In the genomic region with DNA sequence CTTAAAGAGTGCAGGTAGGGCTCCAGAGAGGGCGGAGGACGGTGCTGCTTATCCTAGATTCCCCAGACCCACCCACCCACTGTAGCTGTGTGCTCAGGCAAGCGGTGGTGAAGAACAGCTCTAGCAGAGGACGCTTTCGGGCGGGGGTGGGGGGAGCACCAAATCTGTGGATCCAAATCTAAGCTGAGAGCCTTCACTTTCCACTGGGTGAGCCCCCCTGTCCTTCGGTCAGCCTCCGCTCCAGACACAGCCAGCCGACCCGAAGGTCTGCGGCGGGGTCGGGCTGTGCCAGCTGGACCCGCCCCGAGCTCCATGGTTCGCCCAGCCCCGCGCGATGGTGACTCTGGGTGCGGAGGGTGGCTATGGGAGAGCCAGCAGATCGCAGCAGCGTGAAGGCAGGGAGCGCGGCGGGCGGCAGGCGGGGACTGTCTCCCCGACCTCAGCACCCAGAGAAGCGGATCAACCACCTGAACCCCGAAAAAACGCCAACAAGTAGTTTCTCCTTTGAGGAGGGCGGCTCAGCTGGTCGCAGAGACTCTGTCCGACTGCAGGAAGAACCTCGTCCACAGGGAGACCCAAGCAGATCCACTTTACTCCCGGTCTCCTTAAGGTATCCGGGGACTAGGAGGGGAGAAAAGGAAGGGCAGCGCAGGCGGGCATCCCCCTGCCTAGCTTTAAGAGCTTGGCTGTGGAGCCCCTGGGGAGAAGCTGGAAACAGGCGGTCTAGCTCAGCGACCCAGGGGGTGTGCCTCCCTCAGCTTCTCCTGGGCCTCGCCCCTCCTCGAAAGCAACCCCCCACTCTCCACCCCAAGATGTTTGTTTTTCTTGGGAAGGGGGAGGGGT, we compare ENCODE assay signal across 8 mouse cellular contexts. TPM values are rescaled to one million over a fixed set of nuclear protein-coding genes. Genes with fewer than 3 reads are reported as not detected.
A peak's percentile ranks its signal among the peaks of the same experiment; 100 is the strongest.
DNase-seq lines count a peak whose midpoint lies in the region; ATAC-seq lines count a peak whose summit lies in the region.

No protein-coding gene starts in this region.

- H3K4me3 ChIP-seq in heart, embryonic 13.5 days, result peak overlapping the region; percentile 61
- peak overlapping the region; percentile 46 to 47 for H3K4me3 ChIP-seq in heart, embryonic 14.5 days (ENCODE audit: control insufficient read depth in 1 of 2, insufficient read depth in 1 of 2, low read depth in 1 of 2, low read length in 2 of 2)

- H3K9ac ChIP-seq in heart, embryonic 13.5 days, result peak overlapping the region; percentile 78
- H3K9ac ChIP-seq in heart, embryonic 14.5 days (ENCODE audit: low read length), result peak overlapping the region; percentile 66

- peaks cover 60% of the 10 kb centered on the region for H3K27me3 ChIP-seq in heart, embryonic 13.5 days (replicated peaks)
- peaks cover 27% of the 10 kb centered on the region for H3K27me3 ChIP-seq in heart, embryonic 14.5 days (ENCODE audit: control insufficient read depth, insufficient read depth, low read length)

- peaks cover 20% of the 10 kb centered on the region for H3K4me1 ChIP-seq in heart, embryonic 13.5 days
- peaks cover 8 to 10% of the 10 kb centered on the region in 2 experiments; a peak in 2 of 4 replicates for H3K4me1 ChIP-seq in heart, embryonic 14.5 days (ENCODE audit: control insufficient read depth in 2 of 2, insufficient read depth in 2 of 2, low read length in 2 of 2)

- under 1% methylated on average over 42 of the region's 43 CpGs for WGBS in heart, embryonic 13.5 days
- 2% methylated on average over 43 of the region's 43 CpGs for WGBS in heart, embryonic 14.5 days

- H3K27ac ChIP-seq in heart, embryonic 13.5 days (replicated peaks), result no peak overlapping the region
- no peak overlapping the region for H3K27ac ChIP-seq in heart, embryonic 14.5 days (replicated peaks in 1 of 2; ENCODE audit: control insufficient read depth in 1 of 2, insufficient read depth in 1 of 2, low read depth in 2 of 2, low read length in 2 of 2)

- DNase-seq in heart, adult 18-20 months, result no peak
- DNase-seq in brain, adult 2 months (ENCODE audit: low read depth, low spot score), result peak; percentile 33
- DNase-seq in kidney, postnatal 10 days, result peak; percentile 48
- DNase-seq in lung, postnatal 14 days, result peak; percentile 2
- DNase-seq in right cerebral cortex, postnatal 4 days, result peak; percentile 35
- DNase-seq in adipocyte (ENCODE audit: low spot score), result no peak

- H3K36me3 ChIP-seq in heart, embryonic 13.5 days, result no peaks in the 10 kb centered on the region
- no peaks in the 10 kb centered on the region for H3K36me3 ChIP-seq in heart, embryonic 14.5 days (ENCODE audit: control insufficient read depth, insufficient read depth, low read length)

- no peaks in the 10 kb centered on the region for H3K9me3 ChIP-seq in heart, embryonic 13.5 days
- H3K9me3 ChIP-seq in heart, embryonic 14.5 days (ENCODE audit: control insufficient read depth, low read length), result no peaks in the 10 kb centered on the region

- H3K4me2 ChIP-seq in heart, embryonic 13.5 days, result peak overlapping the region; percentile 90
- H3K4me2 ChIP-seq in heart, embryonic 14.5 days (ENCODE audit: low read length), result peak overlapping the region; percentile 91

- peak; percentile 37 for ATAC-seq in heart, embryonic 13.5 days (ENCODE audit: extremely low read depth, insufficient number of reproducible peaks, low FRiP score, low TSS enrichment)
- ATAC-seq in heart, embryonic 14.5 days (ENCODE audit: insufficient number of reproducible peaks, insufficient read depth, low FRiP score, low read depth), result peak; percentile 49; the same call in 1 of the 2 replicates

RNA-seq across cellular contexts. Expression of a gene that starts 0.8 kb away (rescaled TPM):
- 1.1 and 1.3 TPM in 2 replicates for polyA plus RNA-seq in heart, embryonic 13.5 days (2015; fragmentation: Nextera tagmentation; extraction: Ambion mirVana)
- under 1 TPM; 0.32 to 0.41 TPM for total RNA-seq in heart, adult 18-20 months (2021)
- 0.92 and 1.4 TPM in 2 replicates for polyA plus RNA-seq in heart, embryonic 14.5 days (2014; fragmentation: Nextera tagmentation; extraction: Ambion mirVana)

Comparison
In these comparisons a context has a peak if more than half of its experiments do, and no peak if none do; other contexts are left out.
1. DNase-seq: peak in brain, adult 2 months (single experiment), kidney, postnatal 10 days (single experiment), lung, postnatal 14 days (single experiment) and right cerebral cortex, postnatal 4 days (single experiment); none in heart, adult 18-20 months (0 of 2) and adipocyte (single experiment).